Mouse (Mus musculus): Measurements from ENCODE around the gene Gm11565.
"Not testable (repeated sequence)": the region's sequence is repeated elsewhere in the genome, so short reads cannot be mapped to it uniquely, and the experiment has no call there.

Gm11565 gene

DNA sequence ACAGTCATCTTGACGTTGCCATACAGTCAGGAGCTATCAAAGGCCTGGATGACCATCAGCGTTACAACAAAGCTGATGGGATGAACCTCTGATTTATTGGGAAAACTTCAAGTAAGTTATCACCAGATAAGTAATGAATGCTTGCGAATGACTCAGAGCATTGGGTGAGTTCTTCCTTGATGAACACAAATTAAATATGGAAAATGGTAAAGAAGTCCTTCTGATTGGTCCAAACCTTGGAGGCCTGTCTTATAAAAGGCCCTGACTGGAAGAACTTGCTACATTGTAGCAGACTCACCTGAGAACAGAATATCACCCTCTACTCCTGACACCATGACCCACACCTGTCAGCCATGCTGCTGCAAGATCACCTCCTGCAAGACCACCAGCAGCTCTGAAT is at the start of gene Gm11565:
TSS of gene Gm11565 (plus strand) at position 301 of the 400 bp plus-strand sequence.
- no peak for DNase-seq (ENCODE audit: low read depth in 1 of 2, low spot score in 2 of 2)

DNA sequence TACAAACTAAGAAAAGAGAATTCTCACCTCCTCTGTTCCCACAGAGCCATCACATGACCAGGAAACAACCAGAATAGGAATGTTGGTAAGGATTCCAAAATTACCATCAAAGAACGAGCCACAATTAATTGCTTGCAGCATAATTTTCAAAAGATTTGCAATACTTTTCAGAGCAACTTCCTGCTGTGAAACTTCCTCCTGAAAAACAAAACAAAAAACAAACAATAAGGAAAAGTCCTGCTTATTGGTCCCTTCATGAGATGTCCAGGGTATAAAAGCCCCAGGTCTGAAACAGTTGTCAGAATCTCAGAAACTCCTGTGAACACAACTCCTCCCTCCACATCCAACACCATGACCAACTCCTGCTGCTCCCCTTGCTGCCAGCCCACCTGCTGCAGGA is 41.5 kb upstream of the Gm11565 start, which contains the start of gene Krtap9-1:
TSS of gene Krtap9-1 (plus strand) at position 301 of the 400 bp plus-strand sequence.
- not testable (repeated sequence) for DNase-seq (ENCODE audit: low read depth in 1 of 2, low spot score in 2 of 2)

DNA sequence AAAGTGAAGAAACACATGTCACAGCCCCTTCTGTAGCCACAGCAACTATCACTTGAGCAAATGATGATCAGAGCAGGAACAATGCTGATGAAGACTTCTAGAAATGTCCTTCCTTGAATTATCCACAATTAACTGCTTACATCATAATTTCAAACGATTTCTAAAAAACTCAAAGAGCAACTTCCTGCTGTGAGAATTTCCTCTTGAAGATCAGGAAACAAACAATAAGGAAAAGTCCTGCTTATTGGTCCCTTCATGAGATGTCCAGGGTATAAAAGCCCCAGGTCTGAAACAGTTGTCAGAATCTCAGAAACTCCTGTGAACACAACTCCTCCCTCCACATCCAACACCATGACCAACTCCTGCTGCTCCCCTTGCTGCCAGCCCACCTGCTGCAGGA is 35.7 kb upstream of the Gm11565 start, which contains the start of gene Gm11567:
TSS of gene Gm11567 (plus strand) at position 301 of the 400 bp plus-strand sequence.
- DNase-seq (ENCODE audit: low read depth in 1 of 2, low spot score in 2 of 2): not testable (repeated sequence)

DNA sequence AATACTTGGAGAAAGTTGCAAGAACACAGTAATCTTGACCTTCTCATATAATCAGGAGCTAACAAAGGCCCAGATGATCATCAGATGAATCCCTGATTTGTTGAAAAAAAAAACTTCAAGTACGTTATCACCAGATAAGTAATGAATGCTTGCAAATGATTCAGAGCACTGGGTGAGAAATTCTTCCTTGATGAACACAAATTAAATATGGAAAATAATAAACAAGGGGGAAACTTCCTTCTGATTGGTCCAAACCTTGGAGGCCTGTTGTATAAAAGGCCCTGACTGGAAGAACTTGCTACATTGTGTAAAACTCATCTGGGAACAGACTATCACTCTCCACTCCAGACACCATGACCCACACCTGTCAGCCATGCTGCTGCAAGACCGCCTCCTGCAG is 6.9 kb upstream of the Gm11565 start, which contains the start of gene Krtap31-1:
TSS of gene Krtap31-1 (plus strand) at position 301 of the 400 bp plus-strand sequence.
- DNase-seq (ENCODE audit: low read depth in 1 of 2, low spot score in 2 of 2): no peak

DNA sequence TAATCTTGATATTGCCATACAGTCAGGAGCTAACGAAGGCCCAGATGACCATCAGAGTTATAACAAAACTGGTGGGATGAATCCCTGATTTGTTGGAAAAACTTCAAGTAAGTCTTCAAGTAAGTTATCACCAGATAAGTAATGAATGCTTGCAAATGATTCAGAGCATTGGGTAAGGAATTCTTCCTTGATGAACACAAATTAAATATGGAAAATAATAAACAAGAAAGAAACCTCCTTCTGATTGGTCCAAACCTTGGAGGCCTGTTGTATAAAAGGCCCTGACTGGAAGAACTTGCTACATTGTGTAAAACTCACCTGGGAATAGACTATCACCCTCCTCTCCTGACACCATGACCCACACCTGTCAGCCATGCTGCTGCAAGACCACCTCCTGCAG is 21.4 kb downstream of the Gm11565 start, which contains the start of gene Krtap31-2:
TSS of gene Krtap31-2 (plus strand) at position 301 of the 400 bp plus-strand sequence.
- DNase-seq (ENCODE audit: low read depth in 1 of 2, low spot score in 2 of 2): no peak

DNA sequence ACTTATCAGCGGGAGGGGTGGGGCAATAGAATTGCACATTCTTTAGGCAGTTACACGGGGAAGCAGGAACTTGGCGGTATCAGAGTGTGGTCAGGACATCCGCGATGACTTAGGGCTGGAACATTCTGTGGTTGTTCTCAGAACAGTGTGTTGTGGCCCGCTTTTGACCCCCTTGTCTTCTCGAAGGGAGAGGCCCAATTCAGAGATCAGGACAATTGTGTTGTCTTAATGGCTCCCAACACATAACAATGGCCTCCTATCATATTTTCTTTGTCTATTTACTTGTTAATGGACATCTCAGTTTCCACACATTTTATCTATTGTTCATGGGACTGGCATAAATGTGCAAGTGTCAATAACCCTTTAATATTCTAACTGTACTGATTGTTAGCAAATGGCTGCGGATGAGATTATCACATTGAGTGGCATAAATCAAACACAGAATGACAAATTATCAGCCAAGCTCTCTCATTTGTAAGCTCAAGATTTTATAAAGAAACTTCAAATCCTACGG is 23.3 kb downstream of the Gm11565 start:
- no peak for DNase-seq (ENCODE audit: low read depth in 1 of 2, low spot score in 2 of 2)

DNA sequence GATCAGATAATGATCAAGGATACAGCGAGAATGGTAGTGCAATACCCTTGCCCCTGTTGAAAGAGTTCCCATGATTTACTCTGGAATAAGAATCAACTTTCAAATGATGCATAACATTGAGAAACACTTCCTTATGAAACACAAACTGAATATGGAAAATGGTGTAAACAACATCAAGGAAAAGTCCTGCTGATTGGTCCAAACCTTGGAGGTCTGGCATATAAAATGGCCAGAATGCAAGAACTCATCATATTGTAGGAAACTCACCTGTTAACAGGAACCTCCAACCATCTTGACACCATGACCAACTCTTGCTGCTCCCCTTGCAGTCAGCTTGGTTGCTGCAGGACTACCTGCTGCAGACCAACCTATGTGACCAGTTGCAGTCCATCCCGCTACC is 33.6 kb downstream of the Gm11565 start, which contains the start of gene Krtap9-5:
TSS of gene Krtap9-5 (plus strand) at position 301 of the 400 bp plus-strand sequence.
- no peak for DNase-seq (ENCODE audit: low read depth in 1 of 2, low spot score in 2 of 2)

DNA sequence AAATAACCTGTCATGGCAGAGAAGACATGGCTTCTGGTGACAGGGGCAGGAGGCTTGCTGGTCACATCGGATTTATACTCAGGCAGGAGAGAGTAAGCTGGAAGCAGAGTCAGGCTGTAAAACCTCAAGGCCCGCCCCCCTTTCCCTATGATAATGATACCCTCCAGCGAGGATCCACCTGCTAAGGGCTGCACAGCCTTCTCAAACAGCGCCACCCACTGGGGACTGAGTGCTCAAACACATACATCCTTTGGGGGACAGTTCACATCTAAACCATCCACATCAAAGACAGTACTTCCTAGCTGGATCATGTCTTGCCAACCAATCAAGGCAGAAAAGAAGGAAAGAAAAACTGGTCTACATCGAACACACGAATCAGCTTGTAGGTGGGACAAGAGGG is 49.7 kb downstream of the Gm11565 start:
- no peak for DNase-seq (ENCODE audit: low read depth in 1 of 2, low spot score in 2 of 2)

Measured in monocyte, adult 2 months (primary cell).